Mouse (Mus musculus): ENCODE measurements around the gene Ppp1r8.

Gene Ppp1r8

DNA sequence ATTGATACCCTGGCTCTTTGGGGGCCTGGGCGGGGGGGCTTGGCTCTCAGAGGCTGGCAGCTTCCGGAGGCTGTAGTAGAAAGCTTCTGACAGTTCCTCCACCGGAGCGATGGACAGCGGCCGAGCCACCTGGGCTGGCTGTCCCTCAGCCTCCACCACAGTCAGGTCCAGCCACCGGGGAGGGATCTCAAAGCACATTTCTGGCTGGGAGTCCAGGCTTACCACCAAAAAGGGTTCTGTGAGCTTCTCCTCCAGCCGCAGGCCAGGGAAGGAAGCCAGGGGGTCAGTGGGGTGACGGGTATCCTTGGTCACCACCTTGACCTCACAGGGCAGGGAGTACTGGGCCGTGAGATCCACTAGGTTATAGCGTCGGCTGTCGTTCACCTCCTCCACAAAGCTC lies 57.7 kb downstream of the Ppp1r8 start:
- CTCF ChIA-PET: no interaction called here

DNA sequence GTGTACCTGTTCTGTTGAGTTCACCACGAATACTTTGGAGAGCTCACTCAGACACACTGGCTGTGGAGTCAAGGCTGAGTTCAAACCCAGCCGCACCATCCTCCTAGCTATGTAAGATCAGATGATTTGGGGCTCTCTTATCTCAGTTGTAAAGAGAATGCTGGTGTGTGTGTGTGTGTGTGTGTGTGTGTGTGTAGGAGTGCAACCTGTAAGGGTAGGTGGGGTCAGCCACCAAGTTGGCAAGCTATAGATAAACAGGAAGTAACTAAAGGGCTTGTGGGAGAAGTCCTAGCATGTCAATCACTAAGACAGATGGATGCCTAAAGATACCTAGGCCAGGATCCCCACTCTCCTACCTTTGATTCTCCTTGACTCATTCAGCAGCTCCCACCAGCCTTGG lies 59.2 kb downstream of the Ppp1r8 start:
- CTCF ChIA-PET: interaction anchor here (0.8 to 1.7 kb wide), 2 partner anchors 10 to 208 kb away, joined by 3 to 8 read pairs; no protein-coding TSS in a partner anchor

DNA sequence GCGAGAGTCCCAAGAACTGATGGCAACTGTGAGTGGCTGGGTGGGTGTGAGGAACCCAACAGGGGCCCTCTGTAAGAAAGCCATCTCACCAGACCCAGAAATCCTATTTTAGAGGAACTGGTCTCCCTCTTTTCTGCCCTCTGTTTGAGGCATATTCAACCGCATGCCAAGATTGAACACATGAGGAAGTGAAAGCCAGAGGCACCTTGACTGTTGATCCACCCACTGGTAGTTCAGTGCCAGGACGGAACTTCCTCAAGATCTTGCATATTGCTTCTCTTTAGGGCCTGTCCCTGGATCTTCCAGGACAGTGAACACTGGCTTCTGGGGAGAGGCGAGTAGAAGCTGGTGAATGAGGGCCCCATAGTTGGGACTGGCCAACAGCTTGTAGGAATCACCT lies 62.7 kb downstream of the Ppp1r8 start:
- CTCF ChIA-PET: interaction anchor here (0.6 to 0.7 kb wide), 2 partner anchors 36 to 66 kb away, joined by 3 read pairs; no protein-coding TSS in a partner anchor

DNA sequence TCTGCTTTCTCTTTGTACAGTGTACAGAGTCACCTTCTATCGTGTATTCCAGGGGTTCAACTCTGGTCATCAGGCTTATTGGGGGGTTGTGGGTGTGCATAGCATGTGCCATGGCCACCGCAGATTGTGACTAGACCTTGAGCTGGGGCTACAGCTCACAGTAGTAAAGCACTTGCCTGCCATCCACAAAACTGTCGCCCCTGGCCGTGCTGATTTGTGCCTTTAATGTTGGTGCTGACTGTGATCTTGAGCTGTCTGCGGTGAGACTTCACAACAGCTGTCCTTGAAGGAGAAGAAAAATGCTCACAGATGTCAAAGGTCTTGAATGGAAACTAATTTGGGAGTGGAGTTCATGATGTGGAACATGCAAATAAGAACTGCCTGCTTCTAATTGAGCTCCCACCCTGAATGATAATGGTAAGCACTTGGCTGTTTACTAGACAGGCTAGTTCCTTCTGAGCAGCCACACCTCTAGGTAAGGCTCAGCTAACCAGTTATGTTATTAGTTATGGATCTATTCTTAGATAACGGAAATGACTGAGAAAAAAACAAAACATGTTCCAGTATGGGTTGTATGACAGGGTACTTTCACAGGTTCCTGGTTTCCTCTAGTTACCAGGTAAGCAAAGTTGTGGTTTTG lies 64.3 kb downstream of the Ppp1r8 start:
- CTCF ChIA-PET: interaction anchor here (0.6 to 3.3 kb wide), 6 partner anchors 19 to 262 kb away, joined by 3 to 20 read pairs (median 4); no protein-coding TSS in a partner anchor
